Mouse (Mus musculus): ENCODE measurements around the gene Rprd2. TPM values are rescaled to one million over a fixed set of nuclear protein-coding genes. Genes with fewer than 3 reads are reported as not detected.
A peak's percentile ranks its signal among the peaks of the same experiment; 100 is the strongest.

Gene Rprd2
- polyA plus RNA-seq (2012) = 7.3 and 8.7 TPM in 2 replicates

GRCm38 (mm10) chr3:95818571-95819288 lies at the start of gene Rprd2:
Gene Rprd2 (minus strand): TSS chr3:95818863.
- no peak for TF ChIP-seq GATA1 (IDR thresholded peaks at IDR 0.05; ENCODE audit: low read length)

GRCm38 (mm10) chr3:95867408-95867807 lies 48.7 kb upstream of the Rprd2 start:
- no peak for TF ChIP-seq GATA1 (IDR thresholded peaks at IDR 0.05; ENCODE audit: low read length)

- no peak for TF ChIP-seq GATA1 (IDR thresholded peaks at IDR 0.05; ENCODE audit: low read length)
These were observed 47.4 kb upstream of the Rprd2 start for GRCm38 (mm10) chr3:95866071-95866470.

- TF ChIP-seq GATA1 (IDR thresholded peaks at IDR 0.05; ENCODE audit: low read length) = no peak
These were observed 46.9 kb upstream of the Rprd2 start for GRCm38 (mm10) chr3:95865571-95865970.

- no peak for TF ChIP-seq GATA1 (IDR thresholded peaks at IDR 0.05; ENCODE audit: low read length)
These were observed 46.4 kb upstream of the Rprd2 start for GRCm38 (mm10) chr3:95865050-95865449.

GRCm38 (mm10) chr3:95863578-95863977 lies 44.9 kb upstream of the Rprd2 start:
- no peak for TF ChIP-seq GATA1 (IDR thresholded peaks at IDR 0.05; ENCODE audit: low read length)

GRCm38 (mm10) chr3:95861796-95862195 lies 43.1 kb upstream of the Rprd2 start:
- no peak for TF ChIP-seq GATA1 (IDR thresholded peaks at IDR 0.05; ENCODE audit: low read length)

- TF ChIP-seq GATA1 (IDR thresholded peaks at IDR 0.05; ENCODE audit: low read length) = no peak
These were observed 42.6 kb upstream of the Rprd2 start for GRCm38 (mm10) chr3:95861216-95861615.

GRCm38 (mm10) chr3:95860323-95860722 lies 41.7 kb upstream of the Rprd2 start:
- TF ChIP-seq GATA1 (IDR thresholded peaks at IDR 0.05; ENCODE audit: low read length) = no peak

- no peak for TF ChIP-seq GATA1 (IDR thresholded peaks at IDR 0.05; ENCODE audit: low read length)
These were observed 37.5 kb upstream of the Rprd2 start for GRCm38 (mm10) chr3:95856115-95856514.

GRCm38 (mm10) chr3:95855502-95856089 lies 36.9 kb upstream of the Rprd2 start, which contains the start of gene Prpf3:
Gene Prpf3 (minus strand): TSS chr3:95855885.
- TF ChIP-seq GATA1 (IDR thresholded peaks at IDR 0.05; ENCODE audit: low read length) = no peak

GRCm38 (mm10) chr3:95851317-95851716 lies 32.7 kb upstream of the Rprd2 start:
- no peak for TF ChIP-seq GATA1 (IDR thresholded peaks at IDR 0.05; ENCODE audit: low read length)

- TF ChIP-seq GATA1 (IDR thresholded peaks at IDR 0.05; ENCODE audit: low read length) = no peak
These were observed 31.9 kb upstream of the Rprd2 start for GRCm38 (mm10) chr3:95850611-95851010.

GRCm38 (mm10) chr3:95842503-95843214 lies 24.0 kb upstream of the Rprd2 start:
- TF ChIP-seq GATA1 (IDR thresholded peaks at IDR 0.05; ENCODE audit: low read length) = no peak

- TF ChIP-seq GATA1 (IDR thresholded peaks at IDR 0.05; ENCODE audit: low read length) = peak; percentile 77
These were observed 20.6 kb upstream of the Rprd2 start for GRCm38 (mm10) chr3:95839250-95839649.

- no peak for TF ChIP-seq GATA1 (IDR thresholded peaks at IDR 0.05; ENCODE audit: low read length)
These were observed 10.4 kb upstream of the Rprd2 start for GRCm38 (mm10) chr3:95829053-95829452.

Measured in G1E-ER4 (cell line).